Mouse (Mus musculus): ENCODE results near the gene Fgf12. TPM values are rescaled to one million over a fixed set of nuclear protein-coding genes. Genes with fewer than 3 reads are reported as not detected.

Fgf12 gene
- polyA plus RNA-seq, 1 experiment from 2014 or later = 59.4 TPM

DNA sequence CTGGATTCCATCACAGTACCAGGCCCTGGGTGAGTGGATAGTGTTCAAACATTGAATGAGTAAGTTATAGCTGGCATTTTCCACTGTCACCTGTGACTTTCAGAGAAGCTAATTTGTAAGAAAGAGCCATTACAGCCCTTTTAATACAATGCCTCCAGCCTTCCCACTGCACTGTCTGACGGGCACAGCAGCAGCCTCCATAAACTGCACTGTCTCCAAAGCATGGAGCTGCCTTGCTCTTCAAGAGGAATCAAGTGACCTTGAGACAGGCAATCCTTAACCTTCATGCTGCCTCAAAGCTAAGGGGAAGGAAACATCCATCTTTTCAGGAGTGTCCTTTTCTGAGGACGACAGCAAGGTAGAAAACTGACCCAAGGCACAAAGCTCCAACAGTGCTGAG lies 345.0 kb downstream of the Fgf12 start:
- Histone ChIP-seq H3K9me3 (ENCODE audit: control insufficient read depth, low read length) (no peaks in the 10 kb centered on the region), H3K4me3 (replicated peaks; ENCODE audit: low read length) (no peak overlapping the region), H3K27ac (no peak overlapping the region), H3K27me3 (ENCODE audit: control insufficient read depth, insufficient read depth, low read length) (no peaks in the 10 kb centered on the region), H3K9ac (no peak overlapping the region), H3K4me2 (replicated peaks) (no peak overlapping the region), H3K36me3 (replicated peaks; ENCODE audit: control insufficient read depth, insufficient read depth) (no peaks in the 10 kb centered on the region), H3K4me1 (replicated peaks; ENCODE audit: control insufficient read depth, insufficient read depth, low read length) (no peaks in the 10 kb centered on the region; the same call in 1 of the 2 replicates)
- DNase-seq (ENCODE audit: low spot score) (no peak), ATAC-seq (ENCODE audit: low FRiP score) (no peak)
- 54% methylated on average over 2 of the region's 2 CpGs for WGBS

DNA sequence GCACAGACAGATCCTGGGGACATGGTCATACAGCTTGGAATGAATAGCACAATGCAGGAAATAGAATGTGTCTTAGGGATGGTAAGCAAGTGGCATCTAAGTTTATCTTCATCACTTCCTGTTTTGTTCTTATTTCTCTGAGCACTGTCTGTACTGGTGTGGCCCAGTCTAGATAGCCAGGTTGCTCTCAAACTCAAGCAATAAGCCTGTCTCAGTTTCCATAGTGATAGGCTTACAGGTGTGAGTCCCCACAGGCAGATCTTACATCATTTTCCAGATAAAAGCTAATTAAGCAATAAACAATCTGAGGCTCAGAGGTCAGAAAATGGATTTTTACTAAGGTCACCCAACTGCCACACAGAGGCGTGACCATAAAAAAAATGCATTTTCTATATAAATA lies 348.7 kb downstream of the Fgf12 start:
- DNase-seq (ENCODE audit: low spot score) (no peak), ATAC-seq (ENCODE audit: low FRiP score) (no peak)
- Histone ChIP-seq H3K9me3 (ENCODE audit: control insufficient read depth, low read length) (no peaks in the 10 kb centered on the region), H3K9ac (no peak overlapping the region), H3K4me2 (replicated peaks) (no peak overlapping the region), H3K4me1 (replicated peaks; ENCODE audit: control insufficient read depth, insufficient read depth, low read length) (no peaks in the 10 kb centered on the region), H3K36me3 (replicated peaks; ENCODE audit: control insufficient read depth, insufficient read depth) (no peaks in the 10 kb centered on the region), H3K27me3 (ENCODE audit: control insufficient read depth, insufficient read depth, low read length) (no peaks in the 10 kb centered on the region), H3K27ac (no peak overlapping the region), H3K4me3 (replicated peaks; ENCODE audit: low read length) (no peak overlapping the region)
- 92% methylated on average over 1 of the region's 1 CpGs for WGBS

DNA sequence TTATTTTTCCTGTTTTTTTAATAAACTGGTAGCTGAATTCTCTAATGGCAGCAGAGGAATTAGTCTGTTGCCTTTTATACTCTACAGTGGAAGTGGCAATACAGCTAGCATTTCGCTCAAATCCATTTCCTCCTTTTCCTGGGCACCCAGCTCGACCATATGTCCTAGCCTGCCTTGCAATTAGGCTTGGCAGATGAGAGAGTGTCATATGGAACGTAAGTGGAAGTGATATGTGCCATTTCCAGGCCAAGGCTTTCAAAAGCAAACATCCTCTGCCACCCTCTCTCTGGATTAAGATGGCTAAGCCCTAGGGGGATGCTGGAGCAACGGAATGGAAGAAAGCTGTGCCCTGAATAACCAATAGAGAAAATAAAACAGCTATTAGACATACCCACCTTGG lies 350.2 kb downstream of the Fgf12 start:
- Histone ChIP-seq H3K36me3 (replicated peaks; ENCODE audit: control insufficient read depth, insufficient read depth) (no peaks in the 10 kb centered on the region), H3K9ac (no peak overlapping the region), H3K4me2 (replicated peaks) (no peak overlapping the region), H3K27ac (no peak overlapping the region), H3K27me3 (ENCODE audit: control insufficient read depth, insufficient read depth, low read length) (no peaks in the 10 kb centered on the region), H3K9me3 (ENCODE audit: control insufficient read depth, low read length) (no peaks in the 10 kb centered on the region), H3K4me1 (replicated peaks; ENCODE audit: control insufficient read depth, insufficient read depth, low read length) (no peaks in the 10 kb centered on the region), H3K4me3 (replicated peaks; ENCODE audit: low read length) (no peak overlapping the region)
- no peak for DNase-seq (ENCODE audit: low spot score)
- 55% methylated on average over 4 of the region's 4 CpGs for WGBS
- ATAC-seq (ENCODE audit: low FRiP score) = no peak

DNA sequence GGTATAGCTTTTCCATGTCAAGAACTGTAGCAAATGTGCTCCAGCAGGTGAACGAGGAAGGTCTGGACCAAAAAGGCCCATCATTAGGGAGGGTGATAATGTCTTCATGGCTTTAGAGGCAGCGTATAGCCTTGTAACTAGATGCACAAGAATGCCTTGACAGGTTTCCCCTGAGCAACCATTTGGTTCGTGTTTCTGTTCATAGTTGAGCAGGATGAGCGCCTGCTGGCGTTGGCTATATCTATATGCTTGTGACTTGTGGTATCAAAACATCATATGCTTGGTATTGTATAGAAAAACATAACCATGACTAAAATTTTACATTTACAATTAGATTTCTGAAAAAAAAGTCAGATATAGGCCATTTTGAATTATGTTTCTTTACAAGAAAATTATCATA lies 361.6 kb downstream of the Fgf12 start:
- Histone ChIP-seq H3K27me3 (ENCODE audit: control insufficient read depth, insufficient read depth, low read length) (no peaks in the 10 kb centered on the region), H3K9ac (no peak overlapping the region), H3K4me2 (replicated peaks) (no peak overlapping the region), H3K36me3 (replicated peaks; ENCODE audit: control insufficient read depth, insufficient read depth) (no peaks in the 10 kb centered on the region), H3K4me1 (replicated peaks; ENCODE audit: control insufficient read depth, insufficient read depth, low read length) (no peaks in the 10 kb centered on the region), H3K9me3 (ENCODE audit: control insufficient read depth, low read length) (no peaks in the 10 kb centered on the region), H3K27ac (no peak overlapping the region), H3K4me3 (replicated peaks; ENCODE audit: low read length) (no peak overlapping the region)
- 85% methylated on average over 5 of the region's 5 CpGs for WGBS
- no peak for ATAC-seq (ENCODE audit: low FRiP score)
- DNase-seq (ENCODE audit: low spot score) = no peak

DNA sequence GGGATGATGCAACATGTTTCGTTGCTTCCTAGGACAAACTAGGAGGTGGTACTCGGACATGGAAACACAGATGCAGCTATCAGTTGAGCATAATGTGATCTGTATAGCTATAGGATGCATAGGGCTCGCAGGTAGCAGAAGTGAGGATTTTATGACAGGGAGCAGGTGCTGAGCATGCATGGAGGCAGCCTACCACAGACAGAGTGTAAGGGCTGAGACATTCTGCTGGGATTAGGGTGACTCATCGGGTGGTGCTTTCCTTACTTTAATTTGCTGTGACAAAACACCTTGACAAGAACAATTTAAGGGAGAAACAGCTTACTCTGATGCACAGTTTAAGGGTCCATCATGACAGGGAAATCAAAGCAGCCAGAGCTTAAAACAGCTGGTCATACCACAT lies 363.8 kb downstream of the Fgf12 start:
- no peak overlapping the region for H3K4me2 ChIP-seq (replicated peaks)
- 91% methylated on average over 4 of the region's 4 CpGs for WGBS
- no peak overlapping the region for H3K4me3 ChIP-seq (replicated peaks; ENCODE audit: low read length)
- ATAC-seq (ENCODE audit: low FRiP score) (no peak), DNase-seq (ENCODE audit: low spot score) (no peak)
- H3K27me3 ChIP-seq (ENCODE audit: control insufficient read depth, insufficient read depth, low read length) = no peaks in the 10 kb centered on the region
- H3K9ac ChIP-seq = no peak overlapping the region
- H3K36me3 ChIP-seq (replicated peaks; ENCODE audit: control insufficient read depth, insufficient read depth) = no peaks in the 10 kb centered on the region
- H3K9me3 ChIP-seq (ENCODE audit: control insufficient read depth, low read length) = no peaks in the 10 kb centered on the region
- no peaks in the 10 kb centered on the region for H3K4me1 ChIP-seq (replicated peaks; ENCODE audit: control insufficient read depth, insufficient read depth, low read length)
- H3K27ac ChIP-seq = no peak overlapping the region

DNA sequence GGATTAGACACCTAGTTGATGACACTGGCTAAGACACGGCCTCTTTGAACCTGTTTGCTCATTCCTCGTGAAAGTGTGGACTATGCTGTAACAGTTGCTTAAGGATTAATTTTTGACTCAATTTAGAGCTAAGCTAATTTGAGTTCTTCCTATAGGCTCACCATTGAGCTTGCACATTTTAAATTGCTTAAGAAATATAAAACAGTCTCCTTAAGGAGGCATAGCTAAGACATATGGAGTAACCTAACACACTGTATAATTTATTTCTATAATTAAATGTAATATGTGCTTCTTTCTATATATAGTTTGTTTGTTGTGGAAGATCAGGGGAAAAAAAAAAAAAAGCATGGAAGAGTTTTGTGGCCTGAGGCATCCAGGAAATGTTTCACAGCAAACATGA lies 378.1 kb downstream of the Fgf12 start:
- H3K27ac ChIP-seq = no peak overlapping the region
- no peaks in the 10 kb centered on the region for H3K36me3 ChIP-seq (replicated peaks; ENCODE audit: control insufficient read depth, insufficient read depth)
- ATAC-seq (ENCODE audit: low FRiP score) (no peak), DNase-seq (ENCODE audit: low spot score) (no peak)
- no peak overlapping the region for H3K4me3 ChIP-seq (replicated peaks; ENCODE audit: low read length)
- H3K9ac ChIP-seq = no peak overlapping the region
- H3K9me3 ChIP-seq (ENCODE audit: control insufficient read depth, low read length) = no peaks in the 10 kb centered on the region
- H3K4me1 ChIP-seq (replicated peaks; ENCODE audit: control insufficient read depth, insufficient read depth, low read length) = no peaks in the 10 kb centered on the region
- H3K4me2 ChIP-seq (replicated peaks) = no peak overlapping the region
- 89% methylated on average over 2 of the region's 2 CpGs for WGBS
- H3K27me3 ChIP-seq (ENCODE audit: control insufficient read depth, insufficient read depth, low read length) = no peaks in the 10 kb centered on the region

DNA sequence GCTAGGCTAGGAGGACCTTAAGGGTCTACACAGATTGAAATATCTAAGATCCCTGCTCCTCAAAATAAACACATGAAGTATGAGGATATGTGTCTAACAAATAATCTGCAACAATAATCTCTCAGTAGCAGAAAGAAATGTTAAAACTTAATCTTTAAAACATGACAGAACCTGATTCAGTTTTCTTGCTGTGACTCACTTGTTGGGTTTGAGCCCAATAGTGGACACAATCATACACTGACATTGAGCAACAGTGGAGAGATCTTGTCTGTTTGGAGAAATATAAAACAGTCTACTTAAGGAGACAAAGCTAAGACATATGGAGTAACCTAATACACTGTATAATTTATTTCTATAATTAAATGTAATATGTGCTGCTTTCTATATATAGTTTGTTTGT lies 379.6 kb downstream of the Fgf12 start:
- Histone ChIP-seq H3K27ac (no peak overlapping the region), H3K36me3 (replicated peaks; ENCODE audit: control insufficient read depth, insufficient read depth) (no peaks in the 10 kb centered on the region), H3K27me3 (ENCODE audit: control insufficient read depth, insufficient read depth, low read length) (no peaks in the 10 kb centered on the region), H3K4me1 (replicated peaks; ENCODE audit: control insufficient read depth, insufficient read depth, low read length) (no peaks in the 10 kb centered on the region), H3K4me3 (replicated peaks; ENCODE audit: low read length) (no peak overlapping the region), H3K9ac (no peak overlapping the region), H3K9me3 (ENCODE audit: control insufficient read depth, low read length) (no peaks in the 10 kb centered on the region), H3K4me2 (replicated peaks) (no peak overlapping the region)
- ATAC-seq (ENCODE audit: low FRiP score) = no peak
- DNase-seq (ENCODE audit: low spot score) = no peak

DNA sequence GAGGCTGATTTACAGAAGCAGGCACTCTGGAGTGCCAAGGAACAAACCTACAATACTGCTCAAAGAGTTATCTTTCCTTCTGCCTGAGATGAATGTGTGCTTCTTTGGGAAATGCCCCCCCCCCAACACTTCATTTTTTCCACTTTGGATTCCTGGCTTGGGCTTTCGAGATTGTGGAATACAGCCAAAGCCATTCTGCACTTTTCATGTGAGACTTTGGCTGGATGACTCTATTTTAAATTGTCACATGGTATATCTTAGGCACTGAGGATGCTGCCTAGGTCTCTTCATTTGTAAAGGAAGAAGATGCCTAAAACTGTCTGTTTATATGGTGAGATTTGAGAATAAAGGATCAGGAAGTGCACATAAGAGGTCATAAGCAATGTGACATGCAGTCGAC lies 402.2 kb downstream of the Fgf12 start:
- no peaks in the 10 kb centered on the region for H3K36me3 ChIP-seq (replicated peaks; ENCODE audit: control insufficient read depth, insufficient read depth)
- H3K4me2 ChIP-seq (replicated peaks) = no peak overlapping the region
- no peak overlapping the region for H3K4me3 ChIP-seq (replicated peaks; ENCODE audit: low read length)
- 69% methylated on average over 2 of the region's 2 CpGs for WGBS
- H3K27me3 ChIP-seq (ENCODE audit: control insufficient read depth, insufficient read depth, low read length) = no peaks in the 10 kb centered on the region
- H3K4me1 ChIP-seq (replicated peaks; ENCODE audit: control insufficient read depth, insufficient read depth, low read length) = no peaks in the 10 kb centered on the region
- H3K9me3 ChIP-seq (ENCODE audit: control insufficient read depth, low read length) = no peaks in the 10 kb centered on the region
- ATAC-seq (ENCODE audit: low FRiP score) = no peak
- H3K27ac ChIP-seq = no peak overlapping the region
- no peak overlapping the region for H3K9ac ChIP-seq
- DNase-seq (ENCODE audit: low spot score) = no peak

DNA sequence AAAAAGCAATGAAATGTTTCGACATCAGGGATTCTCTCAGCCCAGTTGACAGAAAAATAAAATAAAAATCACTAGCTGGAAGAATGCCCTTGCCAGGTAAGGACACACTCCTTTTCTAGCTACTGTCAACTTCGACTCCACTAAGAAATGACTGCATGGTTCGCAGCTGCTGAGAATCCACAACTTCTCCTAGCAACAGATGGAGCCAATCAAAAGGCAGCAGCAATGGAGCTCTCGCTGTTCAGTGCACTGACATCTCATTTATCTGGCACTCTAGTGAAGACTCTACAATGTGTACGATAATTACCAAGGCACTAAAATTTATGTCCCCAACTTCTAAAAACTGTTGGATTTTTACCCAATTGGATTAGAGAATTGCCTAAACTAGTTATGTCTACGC lies 407.5 kb downstream of the Fgf12 start:
- H3K4me2 ChIP-seq (replicated peaks) = no peak overlapping the region
- WGBS = 36% methylated on average over 6 of the region's 6 CpGs
- H3K27me3 ChIP-seq (ENCODE audit: control insufficient read depth, insufficient read depth, low read length) = no peaks in the 10 kb centered on the region
- H3K4me1 ChIP-seq (replicated peaks; ENCODE audit: control insufficient read depth, insufficient read depth, low read length) = no peaks in the 10 kb centered on the region
- DNase-seq (ENCODE audit: low spot score) = peak; percentile 56
- no peaks in the 10 kb centered on the region for H3K36me3 ChIP-seq (replicated peaks; ENCODE audit: control insufficient read depth, insufficient read depth)
- no peaks in the 10 kb centered on the region for H3K9me3 ChIP-seq (ENCODE audit: control insufficient read depth, low read length)
- H3K4me3 ChIP-seq (replicated peaks; ENCODE audit: low read length) = no peak overlapping the region
- H3K9ac ChIP-seq = no peak overlapping the region
- no peak overlapping the region for H3K27ac ChIP-seq
- peak; percentile 77 for ATAC-seq (ENCODE audit: low FRiP score)

DNA sequence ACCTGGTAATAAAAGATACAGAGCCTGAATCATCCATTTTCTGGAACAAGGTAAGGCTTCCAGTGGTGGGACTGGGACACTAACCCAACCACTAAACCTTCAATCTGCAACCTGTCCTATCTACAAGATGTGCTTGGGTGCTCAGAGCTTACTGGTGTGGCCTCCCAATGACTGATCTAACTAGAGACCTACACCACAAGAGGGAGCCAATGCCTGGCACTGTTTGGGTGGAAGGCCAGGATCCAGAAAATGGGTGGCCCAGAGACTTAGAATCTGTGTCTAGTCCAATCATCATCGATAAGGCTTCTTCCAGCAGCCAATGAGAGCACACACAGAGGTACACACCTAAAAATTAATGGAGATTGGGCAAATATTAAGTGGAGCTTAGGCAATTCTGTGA lies 414.9 kb downstream of the Fgf12 start:
- H3K27me3 ChIP-seq (ENCODE audit: control insufficient read depth, insufficient read depth, low read length) = no peaks in the 10 kb centered on the region
- no peaks in the 10 kb centered on the region for H3K4me1 ChIP-seq (replicated peaks; ENCODE audit: control insufficient read depth, insufficient read depth, low read length)
- WGBS = 92% methylated on average over 1 of the region's 1 CpGs

More for the DNA sequence above, 414.9 kb downstream of the Fgf12 start:
- Histone ChIP-seq H3K4me3 (replicated peaks; ENCODE audit: low read length) (no peak overlapping the region), H3K9me3 (ENCODE audit: control insufficient read depth, low read length) (no peaks in the 10 kb centered on the region), H3K36me3 (replicated peaks; ENCODE audit: control insufficient read depth, insufficient read depth) (no peaks in the 10 kb centered on the region), H3K4me2 (replicated peaks) (no peak overlapping the region), H3K27ac (no peak overlapping the region), H3K9ac (no peak overlapping the region)
- ATAC-seq (ENCODE audit: low FRiP score) (no peak), DNase-seq (ENCODE audit: low spot score) (no peak)
